Mouse (Mus musculus) left cerebral cortex, postnatal 36 days (tissue): ENCODE results near the gene Inpp5a. TPM values are rescaled to one million over a fixed set of nuclear protein-coding genes. Genes with fewer than 3 reads are reported as not detected.
"Not testable (repeated sequence)": the region's sequence is repeated elsewhere in the genome, so short reads cannot be mapped to it uniquely, and the experiment has no call there.

Source experiments
- DNase-seq, 2 experiments: peaks; one replicate each; pipeline ENCODE4 v3.0.0; 2021 to 2022; ENCODE audit warnings: low spot score in 2 of 2, mixed read lengths in 1 of 2
- intact Hi-C: fragments of 180-260 bp; cut with DNase I; formaldehyde crosslinking; loops from one replicate; pipeline ENCODE4 v1.15.1; 2025
- total RNA-seq, 2 experiments: library from RNA; stranded (reverse); gene quantifications; 2 replicates each; pipeline ENCODE4 v1.2.3; 2021

Inpp5a gene
- total RNA-seq, 2 experiments from 2014 or later = 56.5 to 60.1 TPM

DNA sequence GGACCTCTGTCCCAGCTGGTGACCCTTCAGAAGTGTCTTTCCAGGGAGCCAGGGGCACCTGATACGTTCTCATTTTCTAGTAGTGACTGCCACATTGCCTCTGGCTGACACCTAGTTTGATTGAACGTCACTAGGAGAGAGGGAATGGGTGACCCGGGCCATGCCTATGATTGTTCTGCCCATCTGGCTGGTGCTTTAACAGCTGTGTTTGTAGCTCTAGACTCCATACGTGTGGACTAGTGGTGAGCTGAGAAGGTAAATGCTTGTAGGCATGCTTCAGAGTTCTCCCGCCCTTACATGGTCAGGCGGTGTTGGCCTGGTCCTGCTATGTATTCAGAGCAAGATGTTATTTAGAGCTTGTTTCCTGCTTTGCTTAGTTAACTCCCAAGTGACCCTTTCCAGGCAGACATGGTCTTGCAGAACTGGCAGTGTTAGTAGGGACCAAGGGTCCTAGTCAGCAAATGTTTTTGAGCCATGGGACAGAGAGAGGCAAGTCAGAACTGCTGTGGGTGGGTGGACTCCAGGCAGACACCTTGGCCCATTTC is 3.9 kb downstream of the Inpp5a start:
- DNase-seq = no peak
- intact Hi-C loops = loop anchor here (5.0 to 10.0 kb wide), 2 partner anchors 40 to 178 kb away; partner anchors contain the start of genes Lrrc27 and Stk32c

- intact Hi-C loops = loop anchor here (10.0 kb wide), 1 partner anchor 183 kb away; the partner anchor contains the start of genes Lrrc27 and Stk32c
- no peak for DNase-seq
Observed at GRCm38 (mm10) chr7:139397521-139397920, 8.6 kb downstream of the Inpp5a start.

DNA sequence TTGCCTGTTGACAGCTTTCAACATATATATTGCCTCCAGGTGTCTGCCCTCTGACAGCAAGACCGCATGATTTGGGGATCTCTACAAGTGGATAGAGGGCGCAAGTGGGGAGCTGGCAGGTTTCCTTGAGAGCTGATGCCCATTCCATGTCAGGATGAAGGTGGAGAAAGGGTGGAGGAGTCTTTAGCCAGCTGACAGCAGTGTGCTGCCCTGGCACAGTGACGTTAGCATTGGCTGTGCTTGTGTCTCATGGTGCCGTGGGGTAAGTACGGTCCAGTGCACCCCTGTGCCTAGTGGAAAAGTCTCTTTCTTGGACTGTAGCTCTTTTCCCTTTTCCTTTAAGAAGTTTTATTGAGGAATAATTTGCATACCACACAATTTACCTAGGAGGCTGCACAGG is 9.2 kb downstream of the Inpp5a start:
- intact Hi-C loops = loop anchor here (10.0 kb wide), 1 partner anchor 183 kb away; the partner anchor contains the start of genes Lrrc27 and Stk32c
- DNase-seq = no peak

- no peak for DNase-seq
- intact Hi-C loops = loop anchor here (10.0 kb wide), 1 partner anchor 184 kb away; the partner anchor contains the start of genes Lrrc27 and Stk32c
Observed at GRCm38 (mm10) chr7:139398530-139399021, 9.7 kb downstream of the Inpp5a start.

GRCm38 (mm10) chr7:139399572-139399971 is 10.7 kb downstream of the Inpp5a start:
- DNase-seq = no peak
- intact Hi-C loops = loop anchor here (10.0 kb wide), 1 partner anchor 185 kb away; the partner anchor contains the start of genes Lrrc27 and Stk32c

- intact Hi-C loops = loop anchor here (10.0 kb wide), 1 partner anchor 185 kb away; the partner anchor contains the start of genes Lrrc27 and Stk32c
Observed at GRCm38 (mm10) chr7:139399977-139400685, 11.2 kb downstream of the Inpp5a start.

GRCm38 (mm10) chr7:139400926-139401325 is 12.0 kb downstream of the Inpp5a start:
- DNase-seq = no peak
- intact Hi-C loops = no loop called here

More at GRCm38 (mm10) chr7:139399977-139400685, 11.2 kb downstream of the Inpp5a start:
- DNase-seq = no peak

DNA sequence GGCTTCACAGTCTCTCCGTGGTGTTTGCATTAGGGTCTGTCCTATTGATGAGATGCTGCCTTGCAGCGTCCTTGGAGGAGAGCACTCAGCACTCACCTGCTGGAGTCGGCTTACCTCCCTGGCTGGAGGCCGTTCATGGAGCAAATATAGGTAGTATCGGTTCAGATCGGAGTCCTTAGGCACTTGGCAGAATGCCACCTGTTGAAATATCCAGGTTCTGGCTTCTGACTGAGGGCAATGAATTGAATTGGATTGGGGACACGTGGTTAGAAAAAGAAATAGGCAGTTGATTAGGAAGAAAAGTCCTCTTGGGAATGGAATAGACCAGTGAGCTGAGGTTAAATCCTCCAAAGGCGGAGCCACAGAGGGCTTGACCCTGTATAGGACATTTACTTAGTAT is 12.9 kb downstream of the Inpp5a start:
- intact Hi-C loops = no loop called here
- no peak for DNase-seq

GRCm38 (mm10) chr7:139402721-139403120 is 13.8 kb downstream of the Inpp5a start:
- no peak for DNase-seq
- intact Hi-C loops = no loop called here

DNA sequence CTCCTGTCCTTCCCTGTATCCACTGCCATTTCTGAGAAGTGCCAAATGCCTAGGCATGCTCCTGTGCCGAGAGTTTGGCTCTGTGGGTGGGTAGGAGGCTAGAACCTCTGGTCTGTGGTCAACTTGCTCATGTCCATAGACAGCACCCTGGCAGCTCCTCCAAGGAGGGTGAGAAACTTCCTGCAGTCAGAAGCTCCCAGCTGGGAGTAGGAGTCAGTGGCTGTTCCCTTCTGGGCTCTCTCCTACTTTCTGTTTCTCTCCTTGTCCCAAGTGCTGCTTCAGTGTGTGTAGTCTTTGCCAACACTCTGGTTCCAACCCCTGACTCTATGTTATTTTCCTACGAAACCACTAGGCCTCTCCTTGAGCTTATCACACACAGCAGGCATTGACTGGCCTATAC is 17.7 kb downstream of the Inpp5a start:
- intact Hi-C loops = no loop called here
- DNase-seq = no peak

- intact Hi-C loops = no loop called here
- DNase-seq = no peak
Observed at GRCm38 (mm10) chr7:139407966-139408365, 19.1 kb downstream of the Inpp5a start.

- no peak for DNase-seq
- intact Hi-C loops = no loop called here
Observed at GRCm38 (mm10) chr7:139409903-139410302, 21.0 kb downstream of the Inpp5a start.

- intact Hi-C loops = no loop called here
- DNase-seq = no peak
Observed at GRCm38 (mm10) chr7:139412223-139412950, 23.5 kb downstream of the Inpp5a start.

DNA sequence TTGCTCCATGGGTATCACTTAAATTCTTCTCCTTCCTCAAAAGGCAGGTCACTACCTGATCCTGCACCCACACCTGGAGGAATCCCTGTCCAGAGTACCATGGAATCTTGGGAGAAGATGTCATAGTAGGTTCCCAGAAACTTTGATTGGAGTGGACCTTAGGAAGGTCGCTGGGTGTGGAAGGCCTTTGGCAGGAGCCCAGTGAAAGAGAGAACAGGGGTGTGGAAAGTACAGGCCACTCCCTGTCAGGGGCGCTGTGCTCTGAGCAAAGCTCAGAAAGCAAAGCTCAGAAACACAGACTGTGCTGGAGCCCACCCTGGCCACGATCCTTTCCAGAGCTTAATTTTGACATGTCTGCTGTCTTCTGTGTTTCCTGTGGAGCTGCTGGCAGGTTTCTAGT is 24.5 kb downstream of the Inpp5a start:
- no peak for DNase-seq
- intact Hi-C loops = no loop called here

DNA sequence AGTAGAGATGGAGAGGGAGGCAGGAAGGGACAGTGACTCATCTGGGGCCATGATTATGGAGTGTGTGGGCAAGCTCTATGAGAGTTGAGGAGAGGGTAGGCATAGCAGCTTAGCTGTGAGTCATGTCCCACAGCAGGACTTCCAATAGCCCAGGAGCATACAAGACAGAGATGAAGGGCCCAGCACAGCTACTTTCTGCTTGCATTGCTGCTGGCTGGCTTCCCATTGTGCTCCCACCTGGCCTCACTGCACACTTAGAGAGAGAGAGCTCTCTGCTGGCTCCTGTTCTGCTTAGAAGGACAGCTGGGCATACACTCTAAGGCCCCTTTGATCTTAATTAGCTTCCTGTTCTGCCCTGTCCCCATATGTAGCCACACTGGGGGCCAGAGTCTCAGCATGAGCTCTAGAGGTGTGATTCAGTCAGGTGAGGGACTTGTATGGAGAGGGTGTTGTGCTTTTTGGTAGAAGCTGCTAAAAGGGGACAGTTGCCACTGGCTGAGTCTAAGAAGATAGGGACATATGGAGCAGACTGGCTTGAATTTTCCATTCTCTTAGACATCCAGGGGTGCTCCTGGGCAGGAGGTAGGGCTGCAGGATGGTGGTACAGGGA is 26.8 kb downstream of the Inpp5a start:
- DNase-seq = no peak
- intact Hi-C loops = no loop called here

- no peak for DNase-seq
- intact Hi-C loops = no loop called here
Observed at GRCm38 (mm10) chr7:139418371-139418770, 29.5 kb downstream of the Inpp5a start.

DNA sequence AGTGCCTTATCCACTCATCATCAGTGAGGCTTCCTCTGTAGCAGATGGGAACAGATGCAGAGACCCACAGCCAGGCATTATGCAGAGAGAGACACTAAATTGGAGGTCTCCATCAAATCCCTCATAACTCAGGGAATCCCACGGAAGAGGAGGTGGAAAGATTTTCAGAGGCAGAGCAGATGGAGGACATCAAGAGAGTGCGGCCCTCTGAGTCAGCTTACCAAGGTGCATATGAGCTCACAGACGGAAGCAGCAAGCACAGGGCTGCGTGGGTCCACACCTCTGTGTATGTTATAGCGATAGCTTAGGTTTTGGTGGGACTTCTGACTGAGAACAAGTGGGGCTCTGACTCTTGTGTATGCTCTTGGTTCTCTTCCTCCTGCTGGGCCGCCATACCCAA is 33.9 kb downstream of the Inpp5a start:
- peak in 1 of 2 experiments; percentile 63 for DNase-seq
- intact Hi-C loops = no loop called here

- intact Hi-C loops = loop anchor here (5.0 kb wide), 1 partner anchor 42 kb away; no protein-coding TSS in a partner anchor
Observed at GRCm38 (mm10) chr7:139434095-139434830, 45.4 kb downstream of the Inpp5a start.

GRCm38 (mm10) chr7:139434931-139435330 is 46.0 kb downstream of the Inpp5a start:
- DNase-seq = not testable (repeated sequence)

More at GRCm38 (mm10) chr7:139434095-139434830, 45.4 kb downstream of the Inpp5a start:
- no peak for DNase-seq

More at GRCm38 (mm10) chr7:139434931-139435330, 46.0 kb downstream of the Inpp5a start:
- intact Hi-C loops = loop anchor here (5.0 kb wide), 1 partner anchor 43 kb away; no protein-coding TSS in a partner anchor
